Mouse (Mus musculus) small intestine, adult 2 months (tissue): ENCODE data around the gene Aven.

Source experiments
- CTCF ChIP-seq: fragments of 200-500 bp; IDR thresholded peaks from 2 replicates; pipeline ENCODE4 v1.5.1; 2012; ENCODE audit warnings: low read depth, mild to moderate bottlenecking, control low read depth, inconsistent platforms, low read length, moderate library complexity, mixed read lengths; ENCODE audit not compliant: insufficient replicate concordance, insufficient read length; ENCODE audit errors: extremely low read depth
- POLR2A ChIP-seq: fragments of 200-500 bp; IDR thresholded peaks from 2 replicates; pipeline ENCODE4 v1.6.1; 2012; ENCODE audit warnings: low read depth, mild to moderate bottlenecking, control low read depth, inconsistent platforms, low read length, moderate library complexity

- TF ChIP-seq CTCF = no peak
- TF ChIP-seq POLR2A = no peak
These were observed 121.6 kb downstream of the Aven start for GRCm38 (mm10) chr2:112614375-112614774.
